Mouse (Mus musculus) heart, adult 2 months (tissue): ENCODE measurements around the gene 6330409D20Rik. TPM values are rescaled to one million over a fixed set of nuclear protein-coding genes. Genes with fewer than 3 reads are reported as not detected.

Experiments used
- DNase-seq, 2 experiments: peaks; one replicate each; pipeline ENCODE4 v3.0.0; 2021
- H3K27ac ChIP-seq: fragments of 200-600 bp; 2 replicates; pipeline ENCODE4 v1.8.1; 2022
- H3K27me3 ChIP-seq: fragments of 200-500 bp; 2 replicates; pipeline ENCODE4 v1.6.1; 2012; ENCODE audit warnings: mild to moderate bottlenecking, low read length, inconsistent platforms, mixed read lengths; ENCODE audit not compliant: control insufficient read depth, insufficient read depth
- H3K36me3 ChIP-seq: fragments of 200-500 bp; 2 replicates; pipeline ENCODE4 v1.6.1; 2012; ENCODE audit warnings: low read length, inconsistent platforms; ENCODE audit not compliant: control insufficient read depth, insufficient read depth
- H3K4me1 ChIP-seq: fragments of 200-500 bp; 2 replicates; pipeline ENCODE4 v1.6.1; 2011; ENCODE audit warnings: low read length; ENCODE audit not compliant: control insufficient read depth, insufficient read depth
- H3K4me3 ChIP-seq: fragments of 200-600 bp; 2 replicates; pipeline ENCODE4 v1.8.1; 2022
- H3K79me2 ChIP-seq: fragments of 200-500 bp; replicated peaks from 2 replicates; pipeline ENCODE4 v1.6.1; 2012; ENCODE audit warnings: mild to moderate bottlenecking, inconsistent platforms, low read length, moderate library complexity, mixed read lengths; ENCODE audit not compliant: control insufficient read depth, insufficient read depth
- H3K9ac ChIP-seq: fragments of 200-500 bp; 2 replicates; pipeline ENCODE4 v1.6.1; 2012; ENCODE audit warnings: low read depth, mild to moderate bottlenecking, control low read depth, inconsistent platforms, low read length, mixed read lengths
- CTCF ChIP-seq: fragments of 200-600 bp; IDR thresholded peaks from 2 replicates; pipeline ENCODE4 v1.8.1; 2022; ENCODE audit warnings: antibody characterized with exemption, mild to moderate bottlenecking, moderate library complexity
- EP300 ChIP-seq: fragments of 200-500 bp; IDR thresholded peaks from 2 replicates; pipeline ENCODE4 v1.6.1; 2011; ENCODE audit warnings: low read depth, low read length, control low read depth; ENCODE audit not compliant: insufficient read depth
- POLR2A ChIP-seq: fragments of 200-500 bp; IDR thresholded peaks from 2 replicates; pipeline ENCODE4 v1.6.1; 2011; ENCODE audit warnings: mild to moderate bottlenecking, low read depth, low read length, control low read depth; ENCODE audit not compliant: insufficient read depth
- WGBS: fragments of 180-500 bp; shearing (Covaris S2); methylation state at CpG from one replicate; pipeline ENCODE4 v1.1.7; 2018; 5-methylcytosine and 5-hydroxymethylcytosine counted together
- intact Hi-C: fragments of 180-260 bp; cut with DNase I; formaldehyde crosslinking; loops from one replicate; pipeline ENCODE4 v1.15.1; 2025
- polyA plus RNA-seq: library from polyadenylated mRNA; depleted of rRNA; stranded (reverse); fragments of >200 nt; gene quantifications from 2 replicates; pipeline ENCODE4 v1.2.3, GENCODE M21; 2012
- total RNA-seq, 2 experiments: library from RNA; stranded (reverse); gene quantifications; 2 replicates each; pipeline ENCODE4 v1.2.3; 2021

Gene 6330409D20Rik
- total and polyA plus RNA-seq, 3 experiments, result not detected

DNA sequence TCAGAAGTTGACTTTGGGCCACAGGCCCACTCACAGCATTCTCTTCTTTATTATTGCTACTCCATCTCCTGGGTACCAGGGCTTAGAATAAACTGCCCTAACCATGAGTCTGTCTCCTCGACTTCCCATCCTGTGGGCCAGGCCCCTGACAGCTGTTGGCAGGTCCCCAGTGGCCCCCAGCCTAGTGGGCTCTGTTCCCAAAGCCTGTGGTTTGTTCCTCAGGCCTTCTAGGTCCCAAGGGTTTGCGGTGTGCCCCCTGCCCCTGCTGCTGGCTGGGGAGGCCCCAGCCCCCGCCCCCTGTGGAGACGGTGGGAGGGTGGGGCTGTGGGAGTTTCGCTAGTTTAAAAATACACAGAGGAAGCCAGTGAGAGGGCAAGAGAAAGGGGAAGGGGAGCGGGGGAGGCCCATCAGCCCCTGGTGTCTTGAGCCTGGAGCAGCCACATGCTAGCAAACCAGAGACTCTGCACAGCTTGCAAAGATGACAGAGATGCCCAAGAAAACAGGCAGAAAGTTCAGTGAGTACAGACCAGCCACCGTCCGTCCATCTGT is 20.1 kb downstream of the 6330409D20Rik start, which contains the start of gene Sh2d3c:
Gene Sh2d3c (plus strand): TSS at position 375 of the 549 bp plus-strand sequence.
- TF ChIP-seq EP300, result no peak
- no peak for TF ChIP-seq POLR2A
- no peak for TF ChIP-seq CTCF
- intact Hi-C loops, result no loop called here
- peak in 1 of 2 experiments; percentile 60 for DNase-seq
- peaks cover 2% of the 10 kb centered on the region; the same call in 1 of the 2 replicates for H3K4me1 ChIP-seq
- no peak within 1 kb of the TSS for H3K9ac ChIP-seq
- H3K4me3 ChIP-seq, result no peak within 1 kb of the TSS
- H3K27me3 ChIP-seq, result no peaks in the 10 kb centered on the region
- no peaks in the 10 kb centered on the region for H3K79me2 ChIP-seq
- H3K36me3 ChIP-seq, result no peaks in the 10 kb centered on the region
- 36% methylated on average over 8 of the region's 8 CpGs for WGBS
- H3K27ac ChIP-seq, result no peak within 1 kb of the TSS

DNA sequence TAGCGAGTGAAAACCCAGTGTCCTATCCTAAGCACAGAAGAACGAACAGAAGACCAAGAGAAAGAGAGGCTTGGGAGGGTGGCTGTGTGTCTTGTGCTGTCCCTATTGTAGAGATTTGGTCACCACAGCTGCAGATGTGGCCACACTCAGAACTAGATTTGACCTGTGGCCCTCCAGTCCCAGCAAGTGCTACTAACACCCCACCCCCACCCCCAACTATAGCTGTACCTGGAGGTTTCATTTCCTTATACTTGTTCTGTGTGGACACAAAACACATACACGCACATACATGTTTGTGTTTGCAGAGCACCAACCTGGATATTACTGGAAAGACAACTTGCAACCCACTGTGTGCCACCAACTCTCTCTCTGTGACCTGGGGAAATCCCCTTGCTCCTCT is 20.8 kb downstream of the 6330409D20Rik start:
- TF ChIP-seq CTCF, result no peak
- TF ChIP-seq POLR2A, result no peak
- TF ChIP-seq EP300, result no peak

GRCm38 (mm10) chr2:32718761-32719160 is 22.1 kb downstream of the 6330409D20Rik start:
- peaks cover 14% of the 10 kb centered on the region for H3K4me1 ChIP-seq
- no peaks in the 10 kb centered on the region for H3K36me3 ChIP-seq
- DNase-seq, result no peak
- intact Hi-C loops, result no loop called here
- no peak overlapping the region for H3K9ac ChIP-seq
- no peaks in the 10 kb centered on the region for H3K79me2 ChIP-seq
- H3K27me3 ChIP-seq, result no peaks in the 10 kb centered on the region
- TF ChIP-seq CTCF, result no peak
- no peak for TF ChIP-seq POLR2A
- no peak for TF ChIP-seq EP300
- no peak overlapping the region for H3K27ac ChIP-seq
- WGBS, result 72% methylated on average over 9 of the region's 9 CpGs
- H3K4me3 ChIP-seq, result no peak overlapping the region

More for the DNA sequence above, 20.8 kb downstream of the 6330409D20Rik start:
- no peak for DNase-seq
- peaks cover 5% of the 10 kb centered on the region for H3K4me1 ChIP-seq
- no peak overlapping the region for H3K9ac ChIP-seq
- no peak overlapping the region for H3K27ac ChIP-seq
- intact Hi-C loops, result no loop called here
- H3K36me3 ChIP-seq, result no peaks in the 10 kb centered on the region
- no peaks in the 10 kb centered on the region for H3K79me2 ChIP-seq
- WGBS, result 95% methylated on average over 3 of the region's 3 CpGs
- H3K4me3 ChIP-seq, result no peak overlapping the region
- no peaks in the 10 kb centered on the region for H3K27me3 ChIP-seq

GRCm38 (mm10) chr2:32714987-32715425 is 25.8 kb downstream of the 6330409D20Rik start:
- Histone ChIP-seq H3K9ac (no peak overlapping the region), H3K36me3 (peaks cover 4% of the 10 kb centered on the region; the same call in 1 of the 2 replicates), H3K27me3 (no peaks in the 10 kb centered on the region), H3K27ac (peak overlapping the region; percentile 97), H3K4me1 (peaks cover 16% of the 10 kb centered on the region), H3K79me2 (no peaks in the 10 kb centered on the region; the same call in none of the 2 replicates), H3K4me3 (no peak overlapping the region)
- 19% methylated on average over 4 of the region's 4 CpGs for WGBS
- DNase-seq, result peak; percentile 54 to 67
- TF ChIP-seq EP300, result peak; percentile 45; the same call in 1 of the 2 replicates
- 0 out of 2 replicates have a peak, but pooled peaks have one; percentile 26 for TF ChIP-seq POLR2A
- peak; percentile 31; the same call in 1 of the 2 replicates for TF ChIP-seq CTCF
- intact Hi-C loops, result loop anchor here (1.0 to 5.0 kb wide), 2 partner anchors 12 to 132 kb away; partner anchors contain the start of gene Stxbp1

GRCm38 (mm10) chr2:32714117-32714986 is 26.5 kb downstream of the 6330409D20Rik start:
- H3K9ac ChIP-seq, result no peak overlapping the region
- peaks cover 4% of the 10 kb centered on the region; the same call in 1 of the 2 replicates for H3K36me3 ChIP-seq
- peaks cover 16% of the 10 kb centered on the region for H3K4me1 ChIP-seq
- 33% methylated on average over 11 of the region's 11 CpGs for WGBS
- H3K27me3 ChIP-seq, result no peaks in the 10 kb centered on the region
- TF ChIP-seq EP300 (no peak), CTCF (no peak), POLR2A (no peak)
- no peak for DNase-seq
- peaks cover 2% of the 10 kb centered on the region for H3K79me2 ChIP-seq
- intact Hi-C loops, result loop anchor here (1.0 to 5.0 kb wide), 2 partner anchors 13 to 133 kb away; partner anchors contain the start of gene Stxbp1
- no peak overlapping the region for H3K4me3 ChIP-seq
- peak overlapping the region; percentile 97 for H3K27ac ChIP-seq
